Mouse (Mus musculus) liver, embryonic 11.5 days (tissue): ENCODE data around the gene Mrpl30. TPM values are rescaled to one million over a fixed set of nuclear protein-coding genes. Genes with fewer than 3 reads are reported as not detected.
A peak's percentile ranks its signal among the peaks of the same experiment; 100 is the strongest.

Experiments
- ATAC-seq: fragments of 200-750 bp; cut with Nextera tagmentation; replicated peaks from 2 replicates; pipeline ENCODE4 v1.8.0; 2017; ENCODE audit warnings: moderate number of reproducible peaks, mild to moderate bottlenecking, moderate TSS enrichment, moderate library complexity; ENCODE audit not compliant: low FRiP score
- DNase-seq: peaks from one replicate; pipeline ENCODE4 v3.0.0-alpha.2; 2017; ENCODE audit warnings: low spot score
- H3K27ac ChIP-seq: fragments of 300-500 bp; sonication (generic); 2 replicates; pipeline ENCODE4 v1.5.1; 2014; ENCODE audit warnings: mild to moderate bottlenecking, low read depth, low read length, control low read depth
- H3K27me3 ChIP-seq: fragments of 300-500 bp; sonication (generic); replicated peaks from 2 replicates; pipeline ENCODE4 v1.6.1; 2014; ENCODE audit warnings: low read length, mixed read lengths; ENCODE audit not compliant: control insufficient read depth, insufficient read depth
- H3K36me3 ChIP-seq: fragments of 300-500 bp; sonication (generic); 2 replicates; pipeline ENCODE4 v1.6.1; 2014; ENCODE audit warnings: mild to moderate bottlenecking, low read length, moderate library complexity, mixed read lengths; ENCODE audit not compliant: control insufficient read depth, insufficient read depth
- H3K4me1 ChIP-seq: fragments of 300-500 bp; sonication (generic); replicated peaks from 2 replicates; pipeline ENCODE4 v1.6.1; 2014; ENCODE audit warnings: low read length, mixed read lengths; ENCODE audit not compliant: control insufficient read depth, insufficient read depth
- H3K4me2 ChIP-seq: fragments of 300-500 bp; sonication (generic); 2 replicates; pipeline ENCODE4 v1.6.1; 2014; ENCODE audit warnings: mild to moderate bottlenecking, control low read depth, moderate library complexity
- H3K4me3 ChIP-seq: fragments of 300-500 bp; sonication (generic); 2 replicates; pipeline ENCODE4 v1.5.1; 2014; ENCODE audit warnings: low read depth, low read length, control low read depth
- H3K9ac ChIP-seq: fragments of 300-500 bp; sonication (generic); 2 replicates; pipeline ENCODE4 v1.6.1; 2014; ENCODE audit warnings: low read depth, low read length, control low read depth
- H3K9me3 ChIP-seq: fragments of 300-500 bp; sonication (generic); 2 replicates; pipeline ENCODE4 v1.6.1; 2016; ENCODE audit warnings: low read length, inconsistent platforms, mixed read lengths; ENCODE audit not compliant: control insufficient read depth
- WGBS: fragments of 180-500 bp; shearing (Covaris S2); extraction: QIAGEN DNeasy Blood & Tissue Kit; methylation state at CpG from one replicate; pipeline ENCODE4 v1.1.7; 2014; 5-methylcytosine and 5-hydroxymethylcytosine counted together
- polyA plus RNA-seq: library from polyadenylated mRNA; unstranded; fragments of >200 nt; fragmentation: Nextera tagmentation; extraction: Ambion mirVana; gene quantifications from 2 replicates; pipeline ENCODE4 v1.2.1, GENCODE M21; 2014

Mrpl30 gene
- polyA plus RNA-seq, 1 experiment from 2014 or later, result 300 TPM

DNA sequence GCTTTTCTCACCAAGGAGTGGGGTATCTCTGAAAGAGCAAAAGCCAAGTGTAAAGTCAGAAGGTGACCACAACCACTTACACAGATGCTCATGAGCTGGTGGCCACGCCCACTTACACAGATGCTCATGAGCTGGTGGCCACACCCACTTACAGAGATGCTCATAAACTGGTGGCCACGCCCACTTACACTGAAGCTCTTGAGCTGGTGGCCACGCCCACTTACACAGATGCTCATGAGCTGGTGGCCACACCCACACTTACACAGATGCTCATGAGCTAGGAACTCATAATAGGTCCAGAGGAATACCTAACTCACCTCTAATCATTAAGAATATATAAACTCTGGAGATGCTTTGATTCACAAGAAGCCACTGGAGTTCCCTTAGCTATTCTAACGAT lies 5.8 kb upstream of the Mrpl30 start:
- DNase-seq, result no peak

DNA sequence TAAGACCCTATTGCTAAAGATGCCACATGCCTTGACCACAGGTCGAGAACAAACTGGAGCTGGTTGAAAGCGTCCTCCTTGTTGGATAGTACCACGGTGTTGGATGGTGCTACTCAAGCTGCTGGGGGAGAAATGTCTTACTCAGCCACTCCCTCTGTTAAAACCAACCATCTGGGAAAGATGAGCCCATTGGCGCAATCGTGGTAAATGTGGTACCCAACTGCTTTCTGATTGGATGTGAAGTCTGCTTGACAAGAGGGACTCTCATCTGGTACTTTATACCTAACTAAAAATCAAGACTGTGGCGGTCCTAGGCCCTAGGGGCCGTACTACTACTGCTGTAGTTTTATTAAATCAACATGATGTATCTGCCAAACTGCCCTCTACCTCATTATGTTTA lies 1.1 kb upstream of the Mrpl30 start:
- no peak for DNase-seq
- Histone ChIP-seq H3K36me3 (peaks cover 6% of the 10 kb centered on the region), H3K4me3 (peak overlapping the region; percentile 80), H3K4me2 (peak overlapping the region; percentile 83), H3K4me1 (0 out of 2 replicates have a peak, but pooled peaks cover 10% of the 10 kb centered on the region), H3K27me3 (no peaks in the 10 kb centered on the region), H3K27ac (0 out of 2 replicates have a peak overlapping the region, but pooled peaks have one; percentile 74), H3K9ac (peak overlapping the region; percentile 68), H3K9me3 (no peaks in the 10 kb centered on the region)
- ATAC-seq, result no peak; the same call in 1 of the 2 replicates
- 78% methylated on average over 7 of the region's 7 CpGs for WGBS

More for the DNA sequence above, 5.8 kb upstream of the Mrpl30 start:
- H3K4me3 ChIP-seq, result no peak overlapping the region
- no peaks in the 10 kb centered on the region for H3K9me3 ChIP-seq
- no peak overlapping the region for H3K4me2 ChIP-seq
- no peaks in the 10 kb centered on the region for H3K27me3 ChIP-seq
- 68% methylated on average over 4 of the region's 4 CpGs for WGBS
- H3K27ac ChIP-seq, result no peak overlapping the region
- H3K9ac ChIP-seq, result no peak overlapping the region
- H3K4me1 ChIP-seq, result 0 out of 2 replicates have a peak, but pooled peaks cover 5% of the 10 kb centered on the region
- peaks cover 15% of the 10 kb centered on the region for H3K36me3 ChIP-seq
- peak; percentile 59; the same call in 1 of the 2 replicates for ATAC-seq

DNA sequence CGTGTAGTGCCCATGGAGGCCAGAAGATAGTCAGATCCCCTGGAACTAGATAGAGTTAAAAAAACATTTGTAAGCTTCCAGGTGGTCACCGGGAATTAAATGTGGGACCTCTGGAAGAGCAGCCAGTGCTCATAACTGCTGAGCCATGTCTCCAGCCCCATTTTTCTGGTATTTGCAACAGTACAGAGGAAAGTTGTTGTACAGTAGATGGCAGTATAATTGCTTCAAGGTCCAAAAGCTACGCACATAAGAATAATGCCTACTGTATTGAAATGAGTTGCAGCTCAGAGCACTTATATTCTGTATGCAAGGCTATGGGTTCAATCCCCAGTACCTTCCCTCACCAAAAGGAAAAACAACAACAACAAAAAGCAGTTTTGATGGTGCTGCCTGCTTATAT lies 1.1 kb downstream of the Mrpl30 start:
- H3K9ac ChIP-seq, result peak overlapping the region; percentile 68
- H3K27me3 ChIP-seq, result no peaks in the 10 kb centered on the region
- peaks cover 12% of the 10 kb centered on the region; the same call in 1 of the 2 replicates for H3K36me3 ChIP-seq
- no peaks in the 10 kb centered on the region for H3K9me3 ChIP-seq
- 61% methylated on average over 3 of the region's 3 CpGs for WGBS
- DNase-seq (no peak), ATAC-seq (no peak)
- H3K4me1 ChIP-seq, result 0 out of 2 replicates have a peak, but pooled peaks cover 10% of the 10 kb centered on the region
- peak overlapping the region; percentile 83 for H3K4me2 ChIP-seq
- H3K4me3 ChIP-seq, result peak overlapping the region; percentile 80
- no peak overlapping the region for H3K27ac ChIP-seq

DNA sequence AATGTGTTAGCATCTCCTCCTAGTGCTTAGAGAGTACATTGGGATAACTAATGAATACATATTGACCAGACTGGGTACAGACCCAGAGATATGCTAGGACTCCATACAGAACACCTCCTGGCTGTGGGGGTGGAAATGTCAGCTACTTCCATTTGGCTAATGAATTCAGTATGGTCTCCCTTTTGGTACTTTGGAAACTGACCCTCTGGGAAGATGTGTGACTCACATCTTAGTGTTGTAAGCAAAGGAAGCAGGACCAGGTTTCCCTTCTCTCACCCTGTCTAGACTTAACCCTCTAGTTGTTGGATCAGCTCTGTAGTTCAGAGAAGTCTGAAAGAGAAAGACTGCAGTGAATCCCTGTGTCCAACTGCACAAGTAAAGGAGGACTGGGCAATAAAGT lies 4.3 kb downstream of the Mrpl30 start:
- no peak for DNase-seq
- Histone ChIP-seq H3K4me1 (0 out of 2 replicates have a peak, but pooled peaks cover 3% of the 10 kb centered on the region), H3K4me3 (no peak overlapping the region), H3K9ac (no peak overlapping the region), H3K4me2 (no peak overlapping the region), H3K27me3 (no peaks in the 10 kb centered on the region), H3K9me3 (no peaks in the 10 kb centered on the region), H3K36me3 (peaks cover 32% of the 10 kb centered on the region), H3K27ac (no peak overlapping the region)
- no peak for ATAC-seq

DNA sequence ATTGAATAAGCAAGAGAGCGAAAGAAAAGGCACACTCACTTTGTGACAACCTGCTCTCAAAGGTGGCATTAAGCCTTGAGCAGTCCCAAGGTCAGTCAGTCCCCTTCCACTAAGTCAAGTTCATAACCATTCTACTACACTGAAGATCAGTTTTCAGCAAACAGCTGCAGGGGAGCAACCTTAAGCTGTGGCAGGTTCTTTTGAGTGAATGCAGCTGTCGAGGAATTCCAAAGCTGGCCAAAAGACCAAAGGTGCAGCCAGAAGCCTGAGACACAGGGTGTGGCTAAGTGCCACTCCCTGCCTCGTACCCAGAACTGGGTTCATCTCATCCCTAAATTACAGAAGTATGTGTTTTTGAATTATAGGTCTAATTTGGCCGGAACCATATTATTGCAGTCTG lies 9.5 kb downstream of the Mrpl30 start:
- Histone ChIP-seq H3K4me3 (no peak overlapping the region), H3K9me3 (no peaks in the 10 kb centered on the region), H3K4me1 (no peaks in the 10 kb centered on the region), H3K36me3 (peaks cover 27% of the 10 kb centered on the region), H3K27ac (no peak overlapping the region), H3K9ac (no peak overlapping the region), H3K27me3 (no peaks in the 10 kb centered on the region), H3K4me2 (no peak overlapping the region)
- ATAC-seq, result no peak
- 83% methylated on average over 4 of the region's 4 CpGs for WGBS
- no peak for DNase-seq

DNA sequence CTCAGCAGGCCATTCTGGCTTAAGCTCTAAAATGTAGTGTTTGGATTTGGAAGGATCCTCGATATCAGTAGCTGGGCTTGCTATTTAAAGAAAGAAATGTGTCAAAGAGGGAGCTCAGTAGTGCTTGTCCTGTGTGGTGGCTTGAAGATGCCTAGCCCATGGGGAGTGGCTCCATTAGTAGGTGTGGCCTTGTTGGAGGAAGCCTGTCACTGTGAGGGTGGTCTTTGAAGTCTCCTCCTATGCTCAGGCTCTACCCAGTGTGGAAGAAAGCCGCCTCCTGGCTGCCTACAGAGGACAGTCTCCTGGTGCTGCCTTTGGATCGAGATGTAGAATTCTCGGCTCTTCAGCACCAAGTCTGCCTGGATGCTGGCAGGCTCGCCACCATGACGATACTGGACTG lies 10.0 kb downstream of the Mrpl30 start:
- Histone ChIP-seq H3K4me1 (no peaks in the 10 kb centered on the region), H3K9ac (no peak overlapping the region), H3K4me2 (no peak overlapping the region), H3K27me3 (no peaks in the 10 kb centered on the region), H3K4me3 (no peak overlapping the region), H3K27ac (no peak overlapping the region), H3K9me3 (no peaks in the 10 kb centered on the region), H3K36me3 (peaks cover 25% of the 10 kb centered on the region)
- DNase-seq (no peak), ATAC-seq (0 out of 2 replicates have a peak, but pooled peaks have one; percentile 41)
- 58% methylated on average over 6 of the region's 6 CpGs for WGBS

DNA sequence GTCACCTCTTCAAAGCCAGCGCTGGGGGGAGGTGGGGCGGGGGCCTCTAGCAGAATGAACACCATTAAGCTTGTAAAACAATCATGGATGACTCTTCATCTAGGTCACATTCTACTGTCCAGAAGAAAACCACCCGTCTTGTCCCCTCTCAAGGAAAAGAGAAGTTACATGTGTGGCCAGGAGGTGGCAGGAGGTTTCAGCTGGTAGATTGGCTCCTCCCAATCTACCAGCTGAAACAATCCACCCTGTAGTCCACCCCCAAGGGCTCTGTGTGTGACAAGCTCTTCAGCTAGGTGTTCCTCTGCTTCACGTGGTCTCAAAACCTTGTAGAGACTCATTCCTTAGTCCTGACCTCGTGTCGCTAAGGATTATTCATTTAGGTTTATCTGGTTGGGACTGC lies 12.9 kb downstream of the Mrpl30 start:
- WGBS, result 34% methylated on average over 6 of the region's 6 CpGs
- no peak for DNase-seq

DNA sequence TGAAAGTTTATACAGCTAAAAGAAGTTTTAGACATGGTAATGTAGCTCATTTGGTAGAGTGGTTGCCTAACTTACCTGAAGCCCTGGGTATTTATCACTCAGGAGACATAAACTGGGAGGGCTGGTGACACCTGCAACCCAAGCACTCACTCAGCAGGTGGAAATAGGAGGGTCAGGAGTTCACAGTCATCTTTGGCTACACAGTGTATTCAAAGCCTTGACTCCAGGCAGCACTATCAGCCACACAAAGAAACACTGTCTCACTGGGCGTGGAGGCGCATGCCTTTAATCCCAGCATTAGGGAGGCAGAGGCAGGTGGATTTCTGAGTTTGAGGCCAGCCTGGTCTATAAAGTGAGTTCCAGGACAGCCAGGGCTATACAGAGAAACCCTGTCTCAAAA lies 22.5 kb downstream of the Mrpl30 start:
- ATAC-seq (no peak), DNase-seq (no peak)
- H3K9me3 ChIP-seq, result no peaks in the 10 kb centered on the region
- no peak overlapping the region for H3K4me3 ChIP-seq
- no peak overlapping the region for H3K27ac ChIP-seq
- H3K27me3 ChIP-seq, result no peaks in the 10 kb centered on the region; the same call in 1 of the 2 replicates
- 76% methylated on average over 2 of the region's 2 CpGs for WGBS
- H3K4me2 ChIP-seq, result no peak overlapping the region
- no peak overlapping the region for H3K9ac ChIP-seq
- H3K4me1 ChIP-seq, result no peaks in the 10 kb centered on the region
- no peaks in the 10 kb centered on the region for H3K36me3 ChIP-seq

More for the DNA sequence above, 12.9 kb downstream of the Mrpl30 start:
- peaks cover 11% of the 10 kb centered on the region for H3K36me3 ChIP-seq
- ATAC-seq, result no peak
- H3K4me2 ChIP-seq, result no peak overlapping the region
- no peak overlapping the region for H3K4me3 ChIP-seq
- H3K27me3 ChIP-seq, result no peaks in the 10 kb centered on the region
- no peak overlapping the region for H3K9ac ChIP-seq
- H3K9me3 ChIP-seq, result no peaks in the 10 kb centered on the region
- no peak overlapping the region for H3K27ac ChIP-seq
- H3K4me1 ChIP-seq, result no peaks in the 10 kb centered on the region

DNA sequence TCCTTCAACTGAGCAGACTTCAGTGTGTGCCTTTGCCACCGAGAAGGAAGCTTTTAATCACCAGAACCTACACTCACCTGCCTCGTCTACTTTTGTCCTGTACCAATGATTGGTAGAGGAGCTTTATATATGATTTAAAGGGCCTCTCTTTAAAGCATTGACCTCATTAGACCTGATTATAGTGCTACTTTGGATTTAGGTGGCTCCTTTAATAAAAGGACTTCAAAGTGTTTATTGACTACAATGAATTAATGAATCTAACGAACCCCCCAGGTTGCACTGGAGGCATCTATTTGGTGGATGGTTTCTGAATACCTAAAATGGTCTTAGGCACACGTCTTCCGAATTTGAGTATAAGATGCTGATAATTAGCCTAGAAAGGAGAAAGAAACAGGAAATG lies 26.1 kb downstream of the Mrpl30 start, which contains the start of gene Lyg2:
TSS of gene Lyg2 (minus strand) at position 101 of the 400 bp plus-strand sequence.
- Histone ChIP-seq H3K27ac (no peak within 1 kb of the TSS), H3K36me3 (no peaks in the 10 kb centered on the region), H3K4me1 (no peaks in the 10 kb centered on the region), H3K27me3 (no peaks in the 10 kb centered on the region), H3K4me2 (no peak within 1 kb of the TSS), H3K9me3 (no peaks in the 10 kb centered on the region), H3K4me3 (no peak within 1 kb of the TSS), H3K9ac (no peak within 1 kb of the TSS)
- ATAC-seq (no peak), DNase-seq (no peak)
- WGBS, result 68% methylated on average over 5 of the region's 5 CpGs
